25 mouse cellular contexts compared by ENCODE assay signal in genomic region chr17:89017002-89017401, GRCm38 (mm10).
"Had no signal": no experiment of that assay in that cellular context is flagged by ENCODE, and none has a peak within 500 bp of the region (broad histone marks: within the 10 kb centered on the region; RNA-seq: fewer than 3 reads in every experiment).

No protein-coding gene starts in this region.

- H3K4me1 ChIP-seq: heart, embryonic 10.5 days; heart, embryonic 12.5 days; hindbrain, embryonic 10.5 days; hindbrain, embryonic 12.5 days; intestine, embryonic 15.5 days; limb, embryonic 10.5 days; limb, embryonic 12.5 days; liver, embryonic 13.5 days; liver, embryonic 15.5 days had no signal

- H3K36me3 ChIP-seq: heart, embryonic 10.5 days; heart, embryonic 12.5 days; hindbrain, embryonic 10.5 days; hindbrain, embryonic 12.5 days; intestine, embryonic 15.5 days; limb, embryonic 10.5 days; limb, embryonic 12.5 days; liver, embryonic 13.5 days; liver, embryonic 15.5 days had no signal

- H3K4me3 ChIP-seq: gastrocnemius, adult 2 months; heart, embryonic 10.5 days; heart, embryonic 12.5 days; hindbrain, embryonic 10.5 days; hindbrain, embryonic 12.5 days; intestine, embryonic 15.5 days; layer of hippocampus, adult 2 months; left cerebral cortex, adult 2 months; limb, embryonic 10.5 days; limb, embryonic 12.5 days; liver, embryonic 13.5 days; liver, embryonic 15.5 days had no signal

- H3K27me3 ChIP-seq: heart, embryonic 12.5 days; hindbrain, embryonic 12.5 days; intestine, embryonic 15.5 days; limb, embryonic 12.5 days; liver, embryonic 13.5 days; liver, embryonic 15.5 days had no signal

- H3K9me3 ChIP-seq: heart, embryonic 10.5 days; heart, embryonic 12.5 days; hindbrain, embryonic 10.5 days; hindbrain, embryonic 12.5 days; intestine, embryonic 15.5 days; limb, embryonic 10.5 days; limb, embryonic 12.5 days; liver, embryonic 13.5 days; liver, embryonic 15.5 days had no signal

- H3K4me2 ChIP-seq: heart, embryonic 12.5 days; hindbrain, embryonic 12.5 days; hindbrain, embryonic 14.5 days; intestine, embryonic 15.5 days; limb, embryonic 12.5 days; liver, embryonic 11.5 days; liver, embryonic 13.5 days; liver, embryonic 15.5 days had no signal

- DNase-seq: gastrocnemius, adult 2 months; gastrocnemius, postnatal 10 days; gastrocnemius, postnatal 25 days; heart, adult 18-20 months; heart, postnatal 10 days; heart, postnatal 4 days; liver; liver, embryonic 13.5 days; liver, postnatal 0 days had no signal

- ATAC-seq: forebrain, embryonic 16.5 days; hindbrain, embryonic 16.5 days; inflammation-experienced regulatory T-cells, adult 6 months; intestine, embryonic 15.5 days; intestine, postnatal 0 days; liver, postnatal 0 days had no signal

- H3K27ac ChIP-seq: gastrocnemius, adult 2 months; heart, embryonic 10.5 days; hindbrain, embryonic 10.5 days; hindbrain, embryonic 12.5 days; hindbrain, embryonic 14.5 days; intestine, embryonic 15.5 days; layer of hippocampus, adult 2 months; left cerebral cortex, adult 2 months; limb, embryonic 10.5 days; limb, embryonic 12.5 days; liver, embryonic 13.5 days; liver, embryonic 15.5 days had no signal

- H3K9ac ChIP-seq: heart, embryonic 12.5 days; hindbrain, embryonic 12.5 days; hindbrain, embryonic 14.5 days; intestine, embryonic 15.5 days; limb, embryonic 12.5 days; liver, embryonic 13.5 days; liver, embryonic 15.5 days; liver, postnatal 0 days had no signal
